Mouse (Mus musculus) bone marrow macrophage, adult 2 months (primary cell): Measurements from ENCODE around the gene Hacl1.

Source experiments
- CTCF ChIP-seq: IDR thresholded peaks from 2 replicates; pipeline ENCODE4 v1.5.1; 2012; ENCODE audit warnings: low read depth, mild to moderate bottlenecking, low read length, moderate library complexity
- POLR2A ChIP-seq: IDR thresholded peaks from 2 replicates; pipeline ENCODE4 v1.6.1; 2012; ENCODE audit warnings: mild to moderate bottlenecking, low read depth, low read length, borderline replicate concordance

- no peak for TF ChIP-seq POLR2A
- no peak for TF ChIP-seq CTCF
These were observed 39.6 kb upstream of the Hacl1 start for GRCm38 (mm10) chr14:31680656-31681055.
